Mouse (Mus musculus): Measurements from ENCODE around the gene Mcl1.
A peak's percentile ranks its signal among the peaks of the same experiment; 100 is the strongest.
"Not testable (repeated sequence)": the region's sequence is repeated elsewhere in the genome, so short reads cannot be mapped to it uniquely, and the experiment has no call there.

Mcl1 gene

GRCm38 (mm10) chr3:95687524-95688421 lies 29.2 kb downstream of the Mcl1 start, which contains the start of gene Adamtsl4:
Gene Adamtsl4, minus strand, starts transcription at chr3:95687917.
- DNase-seq, result peak; percentile 80

- peak; percentile 59 for DNase-seq
Observed at GRCm38 (mm10) chr3:95689171-95689915, 30.8 kb downstream of the Mcl1 start.

- DNase-seq, result no peak
Observed at GRCm38 (mm10) chr3:95689940-95690339, 31.4 kb downstream of the Mcl1 start.

DNA sequence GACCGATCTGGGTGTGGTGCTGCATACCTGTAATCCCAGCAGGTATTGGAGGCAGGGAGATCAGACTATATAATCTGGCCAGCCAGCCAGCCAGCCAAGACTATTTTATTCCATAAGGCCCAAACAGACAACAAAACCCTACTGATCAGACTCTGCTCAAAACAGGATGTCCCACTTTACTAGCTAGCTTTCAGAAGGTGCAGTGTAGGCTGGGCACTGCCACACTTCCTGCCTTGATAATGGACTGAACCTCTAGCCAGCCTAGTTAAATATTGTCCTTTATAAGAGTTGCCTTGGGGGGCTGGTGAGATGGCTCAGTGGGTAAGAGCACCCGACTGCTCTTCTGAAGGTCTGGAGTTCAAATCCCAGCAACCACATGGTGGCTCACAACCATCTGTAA lies 32.0 kb downstream of the Mcl1 start:
- not testable (repeated sequence) for DNase-seq

DNA sequence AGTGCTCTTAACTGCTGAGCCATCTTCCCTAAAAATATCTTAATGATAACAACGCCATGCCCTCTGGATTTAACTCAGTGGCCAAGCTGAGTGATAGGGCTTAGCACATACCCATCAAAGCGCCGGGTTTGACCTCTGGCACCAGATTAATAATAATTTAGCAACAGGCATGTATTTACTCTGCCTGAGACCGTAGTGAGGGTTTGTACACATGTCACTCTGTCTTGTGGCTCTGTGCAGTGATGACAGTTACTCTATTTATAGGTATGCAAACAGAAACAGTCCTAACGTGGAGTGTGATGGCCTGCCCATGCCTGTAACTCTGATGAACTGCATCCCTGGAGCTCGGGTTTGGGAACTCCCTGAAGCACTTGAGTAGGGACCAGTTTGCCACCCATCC lies 34.1 kb downstream of the Mcl1 start:
- no peak for DNase-seq

GRCm38 (mm10) chr3:95693821-95694807 lies 35.5 kb downstream of the Mcl1 start:
- no peak for DNase-seq

- no peak for DNase-seq
Observed at GRCm38 (mm10) chr3:95694808-95695703, 36.5 kb downstream of the Mcl1 start.

GRCm38 (mm10) chr3:95695796-95696195 lies 37.2 kb downstream of the Mcl1 start:
- peak; percentile 43 for DNase-seq

GRCm38 (mm10) chr3:95696360-95696759 lies 37.8 kb downstream of the Mcl1 start:
- DNase-seq, result peak; percentile 65

DNA sequence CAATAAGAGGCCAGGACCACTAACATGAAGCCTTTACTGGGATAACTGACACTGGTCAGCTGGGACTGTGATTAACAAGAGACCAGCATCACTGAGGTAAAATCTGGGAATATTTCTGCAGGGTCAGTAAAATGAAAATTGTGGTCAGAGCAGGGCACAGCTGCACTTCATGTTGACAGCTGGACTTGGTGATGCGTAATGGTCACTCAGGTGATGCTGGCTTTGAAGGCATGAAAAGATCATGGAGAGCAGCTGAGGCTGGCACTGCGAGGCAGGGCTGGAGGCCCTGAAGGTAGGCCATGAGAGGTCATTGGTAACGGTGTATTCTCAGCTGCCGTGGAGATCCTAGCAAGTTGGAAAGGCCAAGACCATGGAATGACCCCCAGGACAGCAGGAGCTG lies 39.7 kb downstream of the Mcl1 start:
- no peak for DNase-seq

- no peak for DNase-seq
Observed at GRCm38 (mm10) chr3:95700233-95700681, 41.7 kb downstream of the Mcl1 start.

DNA sequence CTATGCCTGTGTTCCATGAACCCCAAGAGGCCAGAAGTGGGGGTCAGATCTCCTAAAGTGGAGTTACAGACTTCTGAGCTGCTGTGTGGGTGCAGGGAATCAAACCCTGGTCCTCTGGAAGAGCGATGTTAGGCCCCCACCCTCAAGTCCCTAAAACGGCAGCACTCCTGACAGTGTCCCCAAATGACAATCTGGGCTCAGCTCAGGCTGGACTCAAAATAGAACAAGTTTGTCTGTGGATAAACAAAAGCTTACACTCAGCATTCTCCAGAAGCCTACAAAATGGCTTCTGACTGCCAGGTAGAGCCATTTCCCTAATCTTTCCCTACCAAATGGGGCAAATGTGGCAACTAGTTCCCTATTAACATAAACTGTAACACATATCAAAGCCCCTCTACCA lies 42.5 kb downstream of the Mcl1 start:
- DNase-seq, result no peak

- DNase-seq, result peak; percentile 91
Observed at GRCm38 (mm10) chr3:95701877-95702540, 43.4 kb downstream of the Mcl1 start.

DNA sequence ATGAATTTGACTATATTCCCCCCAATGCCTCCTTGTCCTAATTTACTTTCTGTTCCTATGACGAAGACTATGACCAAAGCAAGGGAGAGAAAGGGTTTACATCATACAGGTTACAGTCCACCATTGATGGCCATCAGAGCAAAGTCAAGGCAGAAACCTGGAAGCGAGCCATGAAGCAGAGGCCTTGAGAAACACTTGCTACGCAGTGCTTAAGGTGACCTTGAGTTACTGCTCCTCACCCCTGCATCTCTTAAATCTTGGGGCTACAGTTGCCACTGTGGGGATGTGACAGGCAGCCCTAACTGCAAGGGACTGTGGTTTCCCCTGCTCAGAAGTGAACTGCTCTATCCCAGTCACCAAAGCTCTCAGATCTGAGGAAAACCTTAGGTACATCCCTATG lies 44.7 kb downstream of the Mcl1 start:
- no peak for DNase-seq

DNA sequence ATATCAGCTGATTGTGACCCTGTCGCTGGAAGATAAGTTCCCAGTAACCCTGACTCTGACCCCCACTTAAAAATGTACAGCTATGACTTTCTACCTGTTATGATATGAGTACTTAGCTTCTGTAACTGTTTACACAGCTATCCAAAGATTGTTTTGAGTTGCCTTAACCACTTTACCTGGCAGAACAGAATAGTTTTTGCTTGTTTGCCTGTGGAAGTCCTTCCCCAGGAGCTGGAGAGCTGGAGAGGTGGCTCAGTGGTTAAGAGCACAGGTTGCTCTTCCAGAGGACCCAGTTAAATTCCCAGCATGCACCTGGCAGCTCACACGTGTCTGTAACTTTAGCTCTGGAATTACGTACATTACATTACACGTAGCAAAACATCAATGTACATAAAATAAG lies 46.0 kb downstream of the Mcl1 start:
- DNase-seq, result no peak

DNA sequence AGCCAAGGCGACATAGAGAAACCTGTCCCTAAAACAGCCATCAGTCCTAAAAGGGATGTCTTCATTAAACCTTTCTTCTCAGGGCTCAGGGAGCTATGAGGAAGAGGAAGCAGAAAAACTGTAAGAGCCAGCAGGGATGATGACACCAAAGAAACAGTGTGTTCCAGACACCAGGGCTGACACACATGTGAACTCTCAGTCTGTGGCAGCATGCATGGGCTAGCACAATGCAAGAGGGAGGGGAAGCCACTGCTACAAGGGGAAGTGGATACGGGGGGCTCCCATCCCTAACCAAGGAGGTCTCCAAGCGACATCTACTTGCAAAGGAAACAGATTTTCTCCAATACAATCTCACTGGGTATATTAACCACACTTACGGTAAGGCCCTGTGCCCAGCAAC lies 47.7 kb downstream of the Mcl1 start:
- DNase-seq, result no peak

DNA sequence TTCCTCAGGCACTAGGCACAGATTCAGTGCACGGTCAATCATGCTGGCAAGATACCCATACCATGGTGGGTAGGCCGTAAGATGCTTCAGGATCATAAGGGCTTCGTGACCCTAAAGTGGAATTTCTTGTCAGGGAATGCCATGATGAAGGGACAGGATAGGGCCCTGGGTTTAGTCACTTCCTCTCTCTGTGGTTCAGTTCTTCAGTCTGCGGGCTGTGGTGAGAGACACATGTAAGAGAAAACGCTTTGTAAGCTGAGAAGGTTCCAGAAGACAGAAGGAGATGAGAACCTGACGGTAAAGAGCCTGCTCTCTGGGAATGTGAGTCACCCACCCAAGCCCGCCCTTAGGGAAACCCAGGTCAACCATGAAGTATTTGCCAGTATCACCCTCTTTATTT lies 48.9 kb downstream of the Mcl1 start:
- no peak for DNase-seq

- no peak for DNase-seq
Observed at GRCm38 (mm10) chr3:95709044-95709443, 50.5 kb downstream of the Mcl1 start.

DNA sequence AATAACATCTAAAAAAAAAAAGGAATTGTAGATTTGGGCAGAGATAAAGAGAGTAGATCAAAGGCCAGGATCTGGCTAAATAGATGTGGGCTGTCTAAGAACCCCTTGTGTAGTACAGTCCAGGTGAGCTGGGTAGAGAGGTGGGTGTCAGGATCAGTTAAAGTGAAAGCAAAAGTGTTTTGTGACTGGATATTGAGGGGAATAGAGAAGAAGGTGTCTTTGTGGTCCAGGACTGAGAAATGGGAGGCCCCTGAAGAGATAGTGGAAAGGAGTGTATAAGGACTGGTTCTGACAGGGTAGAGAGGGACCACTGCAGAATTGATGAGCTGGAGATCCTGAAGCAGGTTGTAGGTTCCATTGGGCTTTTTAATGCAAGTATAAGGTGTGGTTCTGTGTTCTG lies 51.4 kb downstream of the Mcl1 start:
- DNase-seq, result no peak
